Comparison of ENCODE assay signal across 25 mouse cellular contexts in the genomic region with DNA sequence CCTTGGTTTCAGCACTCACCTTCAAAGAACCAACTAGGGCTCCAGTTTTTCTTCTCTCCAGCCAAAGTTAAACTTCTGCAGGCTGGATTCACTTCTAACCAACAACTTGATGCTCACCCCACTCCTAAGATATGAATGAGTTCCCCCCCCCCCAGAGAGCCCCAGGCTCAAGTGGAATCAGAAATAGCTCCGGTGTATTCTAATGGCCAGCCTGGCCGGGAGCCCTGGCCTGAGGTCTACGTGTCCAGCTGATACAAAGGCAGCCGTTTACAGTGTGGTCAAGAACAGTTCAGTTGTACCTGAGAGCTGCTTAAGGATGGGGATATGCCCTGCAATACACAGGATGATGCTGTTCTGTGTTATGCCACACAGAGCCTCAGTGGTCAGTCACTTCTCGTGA. TPM values are rescaled to one million over a fixed set of nuclear protein-coding genes. Genes with fewer than 3 reads are reported as not detected.
A peak's percentile ranks its signal among the peaks of the same experiment; 100 is the strongest.
DNase-seq lines count a peak whose midpoint lies in the region; ATAC-seq lines count a peak whose summit lies in the region.
"Had no signal": no experiment of that assay in that cellular context is flagged by ENCODE, and none has a peak within 500 bp of the region (broad histone marks: within the 10 kb centered on the region; RNA-seq: fewer than 3 reads in every experiment).

No protein-coding gene starts in this region.

- no peak overlapping the region for H3K27ac ChIP-seq in heart, embryonic 10.5 days
- H3K27ac ChIP-seq in heart, embryonic 15.5 days, result peak overlapping the region; percentile 16; the same call in 1 of the 2 replicates
- no peak overlapping the region for H3K27ac ChIP-seq in hindbrain, embryonic 14.5 days
- H3K27ac ChIP-seq: forebrain, embryonic 10.5 days; forebrain, embryonic 13.5 days; heart, embryonic 13.5 days; hindbrain, embryonic 12.5 days; intestine, embryonic 15.5 days; kidney, embryonic 15.5 days had no signal

- 0 out of 2 replicates have a peak, but pooled peaks cover 4% of the 10 kb centered on the region for H3K9me3 ChIP-seq in heart, embryonic 10.5 days
- no peaks in the 10 kb centered on the region for H3K9me3 ChIP-seq in heart, embryonic 15.5 days (replicated peaks)
- peaks cover 7% of the 10 kb centered on the region; the same call in 1 of the 2 replicates for H3K9me3 ChIP-seq in hindbrain, embryonic 14.5 days (ENCODE audit: control insufficient read depth, low read length)
- H3K9me3 ChIP-seq: forebrain, embryonic 13.5 days; intestine, embryonic 15.5 days; kidney, embryonic 15.5 days had no signal

- WGBS in heart, embryonic 10.5 days, result 42% methylated on average over 5 of the region's 5 CpGs
- 50% methylated on average over 5 of the region's 5 CpGs for WGBS in heart, embryonic 15.5 days
- WGBS in hindbrain, embryonic 14.5 days, result 87% methylated on average over 5 of the region's 5 CpGs

- ATAC-seq in heart, embryonic 15.5 days (replicated peaks; ENCODE audit: insufficient number of reproducible peaks, insufficient read depth, low FRiP score, low read depth), result no peak
- no peak for ATAC-seq in hindbrain, embryonic 14.5 days (ENCODE audit: low FRiP score)
- ATAC-seq: forebrain, embryonic 13.5 days; forebrain, embryonic 16.5 days; hindbrain, embryonic 16.5 days; intestine, embryonic 15.5 days; Patski had no signal

- H3K9ac ChIP-seq in heart, embryonic 15.5 days, result no peak overlapping the region
- no peak overlapping the region for H3K9ac ChIP-seq in hindbrain, embryonic 14.5 days
- H3K9ac ChIP-seq: forebrain, embryonic 13.5 days; heart, embryonic 13.5 days; hindbrain, embryonic 12.5 days; intestine, embryonic 15.5 days; kidney, embryonic 15.5 days had no signal

- DNase-seq in heart, adult 11 months, result peak; percentile 94
- no peak for DNase-seq in heart, embryonic 10.5 days (ENCODE audit: low spot score)
- DNase-seq in heart, adult 8-10 months (ENCODE audit: low spot score), result no peak
- peak; percentile 33 to 48 for DNase-seq in heart, postnatal 10 days
- no peak for DNase-seq in hindbrain, embryonic 14.5 days (ENCODE audit: low spot score)
- DNase-seq: adrenal gland, postnatal 10 days; adrenal gland, postnatal 36 days; B cell, adult 2 months; cerebellum, adult 18-20 months; cerebellum, adult 9-10 months; cerebellum, postnatal 14 days; gastrocnemius, postnatal 14 days; kidney, adult 11 months; kidney, adult 8-10 months had no signal

- intact Hi-C loops in heart, postnatal 10 days (cut with DNase I), result loop anchor here (5.0 kb wide), 1 partner anchor 49 kb away; no protein-coding TSS in a partner anchor

- H3K4me2 ChIP-seq in heart, embryonic 15.5 days, result no peak overlapping the region
- no peak overlapping the region for H3K4me2 ChIP-seq in hindbrain, embryonic 14.5 days (replicated peaks)
- H3K4me2 ChIP-seq: forebrain, embryonic 13.5 days; heart, embryonic 13.5 days; hindbrain, embryonic 12.5 days; intestine, embryonic 15.5 days; kidney, embryonic 15.5 days had no signal

- H3K27me3 ChIP-seq in heart, embryonic 10.5 days (ENCODE audit: insufficient read depth, poor library complexity, severe bottlenecking), result peaks cover 8% of the 10 kb centered on the region; the same call in 1 of the 2 replicates
- H3K27me3 ChIP-seq in heart, embryonic 15.5 days, result no peaks in the 10 kb centered on the region
- no peaks in the 10 kb centered on the region for H3K27me3 ChIP-seq in hindbrain, embryonic 14.5 days (ENCODE audit: control insufficient read depth, insufficient read depth, low read length)
- H3K27me3 ChIP-seq: forebrain, embryonic 13.5 days; heart, embryonic 13.5 days; hindbrain, embryonic 12.5 days; intestine, embryonic 15.5 days; kidney, embryonic 15.5 days had no signal

- peaks cover 21% of the 10 kb centered on the region for H3K4me1 ChIP-seq in heart, embryonic 10.5 days
- peaks cover 7% of the 10 kb centered on the region; the same call in 1 of the 2 replicates for H3K4me1 ChIP-seq in heart, embryonic 15.5 days (replicated peaks)
- no peaks in the 10 kb centered on the region for H3K4me1 ChIP-seq in hindbrain, embryonic 14.5 days (replicated peaks; ENCODE audit: control insufficient read depth, insufficient read depth, low read length)
- H3K4me1 ChIP-seq: forebrain, embryonic 13.5 days; hindbrain, embryonic 12.5 days; intestine, embryonic 15.5 days had no signal

- no peaks in the 10 kb centered on the region for H3K36me3 ChIP-seq in heart, embryonic 10.5 days
- no peaks in the 10 kb centered on the region for H3K36me3 ChIP-seq in heart, embryonic 15.5 days
- no peaks in the 10 kb centered on the region for H3K36me3 ChIP-seq in hindbrain, embryonic 14.5 days (replicated peaks; ENCODE audit: control insufficient read depth, insufficient read depth)
- H3K36me3 ChIP-seq: forebrain, embryonic 10.5 days; G1E; heart, embryonic 13.5 days; hindbrain, embryonic 12.5 days; intestine, embryonic 15.5 days; kidney, embryonic 15.5 days had no signal

- no peak overlapping the region for H3K4me3 ChIP-seq in heart, embryonic 10.5 days
- H3K4me3 ChIP-seq in heart, embryonic 15.5 days, result no peak overlapping the region
- no peak overlapping the region for H3K4me3 ChIP-seq in hindbrain, embryonic 14.5 days (replicated peaks; ENCODE audit: low read length)
- H3K4me3 ChIP-seq: forebrain, embryonic 10.5 days; forebrain, embryonic 13.5 days; heart, embryonic 13.5 days; hindbrain, embryonic 12.5 days; intestine, embryonic 15.5 days; kidney, embryonic 15.5 days had no signal

RNA-seq across cellular contexts. Expression of gene Hrh2, which starts 13.3 kb away (rescaled TPM):
- polyA plus RNA-seq in heart, embryonic 10.5 days (2016; fragmentation: Nextera tagmentation; extraction: Ambion mirVana), result 0.07 and 0.09 TPM in 2 replicates
- 0.04 and 0.14 TPM in 2 replicates for polyA plus RNA-seq in heart, embryonic 15.5 days (2015; fragmentation: Nextera tagmentation; extraction: Ambion mirVana)
- under 1 TPM; 0.60 to 0.75 (median 0.64) TPM for total RNA-seq in heart, adult 8-10 months (2022)
- under 1 TPM; 0.12 TPM for total RNA-seq in heart, postnatal 10 days (2021)
- polyA plus RNA-seq in hindbrain, embryonic 14.5 days (2014; fragmentation: Nextera tagmentation; extraction: Ambion mirVana), result 0.76 and 0.90 TPM in 2 replicates
- total RNA-seq: gastrocnemius, postnatal 14 days had no signal
- polyA plus RNA-seq: G1E; kidney, embryonic 15.5 days; Patski had no signal

Comparison
In these comparisons a context has a peak if more than half of its experiments do, and no peak if none do; other contexts are left out.
1. DNase-seq: peak in heart, adult 11 months (single experiment) and heart, postnatal 10 days (2 of 2); none in heart, embryonic 10.5 days (single experiment), heart, adult 8-10 months (single experiment) and hindbrain, embryonic 14.5 days (single experiment).